Mouse (Mus musculus) left cerebral cortex, adult 8-10 months (tissue): Measurements from ENCODE around the gene Brix1. TPM values are rescaled to one million over a fixed set of nuclear protein-coding genes. Genes with fewer than 3 reads are reported as not detected.

ENCODE experiments used
- DNase-seq, 2 experiments: peaks; one replicate each; pipeline ENCODE4 v3.0.0; 2022; ENCODE audit warnings: low spot score in 2 of 2
- total RNA-seq, 4 experiments: library from RNA; stranded (reverse); gene quantifications; 2 replicates each; pipeline ENCODE4 v1.2.4; 2022

Brix1 gene
- total RNA-seq, 4 experiments from 2014 or later = 18.1 to 19.8 (median 19.1) TPM

GRCm38 (mm10) chr15:10460986-10461385 is 24.8 kb downstream of the Brix1 start:
- DNase-seq = no peak

DNA sequence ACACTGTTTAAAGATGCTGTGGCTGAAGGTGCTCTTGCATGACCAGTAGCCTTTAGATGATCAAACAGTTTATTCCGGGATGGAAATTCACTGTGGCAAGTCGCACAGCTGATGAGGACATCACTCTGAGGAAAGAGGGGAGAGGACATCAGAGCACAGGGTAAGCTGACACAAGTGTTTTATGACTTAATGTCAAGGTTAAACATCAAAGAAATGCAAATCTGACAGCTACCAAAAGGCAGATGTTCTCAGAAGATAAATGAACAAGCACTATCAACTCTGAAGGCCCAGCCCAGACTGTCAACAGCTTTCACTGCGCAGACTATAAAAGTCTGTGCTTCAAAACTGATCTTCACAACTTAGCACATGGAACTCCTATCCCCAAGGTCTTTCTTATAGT is 38.6 kb downstream of the Brix1 start:
- no peak for DNase-seq

DNA sequence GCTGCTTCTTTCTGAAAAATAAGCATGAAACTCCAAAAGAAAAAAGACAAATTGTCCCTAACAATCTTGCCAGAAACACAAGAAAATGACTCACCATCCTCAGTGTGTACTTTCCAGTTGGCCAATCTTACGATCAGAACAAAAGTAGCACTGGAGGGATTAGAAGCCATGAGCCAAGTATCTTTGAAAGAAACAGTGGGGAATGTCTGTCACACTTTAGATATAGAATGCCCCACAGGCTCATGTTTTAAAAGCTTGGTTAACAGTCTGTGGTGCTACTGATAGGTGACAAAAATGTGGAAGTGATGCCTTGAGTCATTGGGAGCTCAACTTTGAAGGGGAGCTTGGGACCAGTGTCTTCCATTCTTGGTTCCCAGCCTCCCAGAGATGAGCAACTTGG is 43.5 kb downstream of the Brix1 start:
- DNase-seq = no peak

- no peak for DNase-seq
These were observed 44.3 kb downstream of the Brix1 start for GRCm38 (mm10) chr15:10441493-10441892.

DNA sequence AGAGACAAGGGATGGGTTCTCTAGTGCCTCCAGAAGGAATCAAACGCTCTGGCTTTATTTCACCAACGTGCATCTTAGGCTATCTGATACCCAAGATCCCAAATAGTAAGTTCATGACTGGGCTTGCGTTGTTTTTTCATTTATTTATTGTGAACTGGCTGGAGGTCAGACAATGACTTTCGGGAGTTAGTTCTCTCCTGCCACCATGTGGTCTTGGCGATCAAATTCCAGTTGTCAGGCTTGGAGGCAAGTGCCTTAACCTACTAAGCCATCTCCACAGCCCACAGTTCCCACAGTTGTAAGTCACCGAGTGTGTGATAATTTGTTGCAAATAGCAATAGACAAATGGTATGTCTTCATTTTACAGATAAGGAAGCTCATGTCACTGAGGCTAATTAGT is 45.8 kb downstream of the Brix1 start:
- no peak for DNase-seq

DNA sequence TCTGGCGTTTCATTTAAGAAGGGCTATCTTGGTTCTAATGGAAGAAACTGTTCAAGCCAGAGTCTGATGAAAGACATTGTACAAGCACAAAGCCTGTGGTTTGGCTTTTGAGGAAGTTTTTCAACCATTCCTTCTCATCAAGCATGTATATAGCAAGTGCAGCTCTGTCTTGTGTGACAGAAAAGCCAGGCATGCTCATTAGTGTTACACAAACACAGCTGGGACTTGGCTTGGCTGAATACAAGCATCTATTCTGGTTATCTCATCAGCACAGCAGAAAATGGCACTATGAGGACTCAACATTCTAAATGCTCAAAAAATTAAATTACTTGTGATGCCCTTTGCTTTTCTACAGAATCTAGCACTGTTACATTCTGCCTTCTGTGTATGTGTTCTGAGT is 48.9 kb downstream of the Brix1 start:
- DNase-seq = no peak

GRCm38 (mm10) chr15:10426545-10427266 is 59.0 kb downstream of the Brix1 start:
- no peak for DNase-seq

- DNase-seq = no peak
These were observed 59.6 kb downstream of the Brix1 start for GRCm38 (mm10) chr15:10426124-10426523.

Other genes with a start within 250 kb of the Brix1 start
- not detected for gene Gm21973, start 160.6 kb downstream of the Brix1 start, total RNA-seq
- gene Agxt2, start 127.4 kb downstream of the Brix1 start, total RNA-seq = not detected
- gene Dnajc21, start 15.4 kb downstream of the Brix1 start, total RNA-seq = 10 to 100 TPM; 22.3 to 27.0 (median 24.7) TPM
- 10 to 100 TPM; 11.6 to 21.9 (median 13.7) TPM for gene Rad1, start 71 bp upstream of the Brix1 start, total RNA-seq
- not detected for gene Ttc23l, start 72.7 kb upstream of the Brix1 start, total RNA-seq
- 10 to 100 TPM; 11.4 to 14.1 (median 13.0) TPM for gene Rai14, start 228.7 kb upstream of the Brix1 start, total RNA-seq